Comparison of ENCODE assay signal across 8 mouse cellular contexts in genomic region chr9:108095518-108095917, GRCm38 (mm10). TPM values are rescaled to one million over a fixed set of nuclear protein-coding genes. Genes with fewer than 3 reads are reported as not detected.
DNase-seq lines count a peak whose midpoint lies in the region; ATAC-seq lines count a peak whose summit lies in the region.

No protein-coding gene starts in this region.

- H3K9ac ChIP-seq in embryonic facial prominence, embryonic 15.5 days: no peak overlapping the region
- H3K9ac ChIP-seq in hindbrain, embryonic 11.5 days (ENCODE audit: low read depth, low read length): peak overlapping the region; percentile 32; the same call in 1 of the 2 replicates
- H3K9ac ChIP-seq in limb, embryonic 15.5 days: 0 out of 2 replicates have a peak overlapping the region, but pooled peaks have one; percentile 51
- H3K9ac ChIP-seq in midbrain, embryonic 16.5 days (ENCODE audit: low read depth, low read length): no peak overlapping the region; the same call in 1 of the 2 replicates

- no peaks in the 10 kb centered on the region for H3K27me3 ChIP-seq in embryonic facial prominence, embryonic 15.5 days
- no peaks in the 10 kb centered on the region for H3K27me3 ChIP-seq in hindbrain, embryonic 11.5 days (ENCODE audit: control insufficient read depth, insufficient read depth, low read length)
- H3K27me3 ChIP-seq in limb, embryonic 15.5 days: no peaks in the 10 kb centered on the region
- no peaks in the 10 kb centered on the region for H3K27me3 ChIP-seq in midbrain, embryonic 16.5 days (ENCODE audit: control insufficient read depth, insufficient read depth, low read depth, low read length)

- peak; percentile 67 to 75 for DNase-seq in layer of hippocampus, postnatal 10 days (ENCODE audit: low spot score in 2 of 2)
- no peak for DNase-seq in layer of hippocampus, postnatal 36 days
- peak; percentile 54 for DNase-seq in adrenal gland, postnatal 25 days
- peak; percentile 81 for DNase-seq in hindbrain, embryonic 11.5 days (ENCODE audit: low spot score)
- DNase-seq in thymus, postnatal 0 days (ENCODE audit: low spot score): peak; percentile 69

- WGBS in embryonic facial prominence, embryonic 15.5 days: 5% methylated on average over 3 of the region's 3 CpGs
- WGBS in hindbrain, embryonic 11.5 days: 14% methylated on average over 3 of the region's 3 CpGs
- 10% methylated on average over 3 of the region's 3 CpGs for WGBS in limb, embryonic 15.5 days
- WGBS in midbrain, embryonic 16.5 days: 11% methylated on average over 3 of the region's 3 CpGs

- peak overlapping the region; percentile 60 for H3K4me3 ChIP-seq in embryonic facial prominence, embryonic 15.5 days (replicated peaks)
- peak overlapping the region; percentile 77 for H3K4me3 ChIP-seq in hindbrain, embryonic 11.5 days (ENCODE audit: low read depth, low read length)
- peak overlapping the region; percentile 66 for H3K4me3 ChIP-seq in limb, embryonic 15.5 days
- peak overlapping the region; percentile 60 for H3K4me3 ChIP-seq in midbrain, embryonic 16.5 days (ENCODE audit: low read depth, low read length)

- no peak for ATAC-seq in embryonic facial prominence, embryonic 15.5 days (ENCODE audit: insufficient number of reproducible peaks, low FRiP score, low TSS enrichment, low read depth)
- no peak for ATAC-seq in hindbrain, embryonic 11.5 days (ENCODE audit: low FRiP score)
- no peak for ATAC-seq in limb, embryonic 15.5 days (ENCODE audit: insufficient number of reproducible peaks, low FRiP score, low TSS enrichment, low read depth)
- no peak for ATAC-seq in midbrain, embryonic 16.5 days

- H3K27ac ChIP-seq in embryonic facial prominence, embryonic 15.5 days (replicated peaks): peak overlapping the region; percentile 68; the same call in 1 of the 2 replicates
- no peak overlapping the region for H3K27ac ChIP-seq in hindbrain, embryonic 11.5 days (ENCODE audit: low read depth, low read length)
- H3K27ac ChIP-seq in limb, embryonic 15.5 days: peak overlapping the region; percentile 86; the same call in 1 of the 2 replicates
- no peak overlapping the region for H3K27ac ChIP-seq in midbrain, embryonic 16.5 days (ENCODE audit: low read length)

- no peaks in the 10 kb centered on the region for H3K9me3 ChIP-seq in embryonic facial prominence, embryonic 15.5 days (replicated peaks)
- no peaks in the 10 kb centered on the region for H3K9me3 ChIP-seq in hindbrain, embryonic 11.5 days (ENCODE audit: control insufficient read depth, low read length)
- no peaks in the 10 kb centered on the region for H3K9me3 ChIP-seq in limb, embryonic 15.5 days
- H3K9me3 ChIP-seq in midbrain, embryonic 16.5 days (replicated peaks; ENCODE audit: control insufficient read depth, low read length, poor library complexity, severe bottlenecking): no peaks in the 10 kb centered on the region

- H3K4me2 ChIP-seq in embryonic facial prominence, embryonic 15.5 days (replicated peaks): peak overlapping the region; percentile 93
- H3K4me2 ChIP-seq in hindbrain, embryonic 11.5 days (replicated peaks; ENCODE audit: low read depth, low read length): peak overlapping the region; percentile 90
- H3K4me2 ChIP-seq in limb, embryonic 15.5 days: peak overlapping the region; percentile 98
- H3K4me2 ChIP-seq in midbrain, embryonic 16.5 days (ENCODE audit: low read length): peak overlapping the region; percentile 98

- peaks cover 23% of the 10 kb centered on the region for H3K36me3 ChIP-seq in embryonic facial prominence, embryonic 15.5 days
- 0 out of 2 replicates have a peak, but pooled peaks cover 2% of the 10 kb centered on the region for H3K36me3 ChIP-seq in hindbrain, embryonic 11.5 days (ENCODE audit: control insufficient read depth, insufficient read depth, low read length)
- peaks cover 24% of the 10 kb centered on the region for H3K36me3 ChIP-seq in limb, embryonic 15.5 days
- H3K36me3 ChIP-seq in midbrain, embryonic 16.5 days (ENCODE audit: control insufficient read depth, insufficient read depth, low read length): peaks cover 18% of the 10 kb centered on the region; the same call in 1 of the 2 replicates

- peaks cover 22% of the 10 kb centered on the region for H3K4me1 ChIP-seq in embryonic facial prominence, embryonic 15.5 days
- peaks cover 2% of the 10 kb centered on the region; the same call in 1 of the 2 replicates for H3K4me1 ChIP-seq in hindbrain, embryonic 11.5 days (replicated peaks; ENCODE audit: control insufficient read depth, insufficient read depth, low read length)
- peaks cover 28% of the 10 kb centered on the region for H3K4me1 ChIP-seq in limb, embryonic 15.5 days
- peaks cover 14% of the 10 kb centered on the region for H3K4me1 ChIP-seq in midbrain, embryonic 16.5 days (ENCODE audit: control insufficient read depth, insufficient read depth, low read length)

RNA-seq across cellular contexts. Expression of gene Apeh, which starts 1.1 kb away (rescaled TPM):
- total RNA-seq in layer of hippocampus, postnatal 10 days (2021): 10 to 100 TPM; 41.0 to 46.7 TPM
- total RNA-seq in layer of hippocampus, postnatal 36 days (2021): 10 to 100 TPM; 31.1 to 37.6 TPM
- 100 and 123 TPM in 2 replicates for total RNA-seq in adrenal gland, postnatal 25 days (2021)
- polyA plus RNA-seq in embryonic facial prominence, embryonic 15.5 days (2015; fragmentation: Nextera tagmentation; extraction: Ambion mirVana): 48.3 and 51.2 TPM in 2 replicates
- 54.3 and 55.3 TPM in 2 replicates for polyA plus RNA-seq in hindbrain, embryonic 11.5 days (2014; fragmentation: Nextera tagmentation; extraction: Ambion mirVana)
- polyA plus RNA-seq in limb, embryonic 15.5 days (2015; fragmentation: Nextera tagmentation; extraction: Ambion mirVana): 41.8 and 45.4 TPM in 2 replicates
- 46.0 and 50.8 TPM in 2 replicates for polyA plus RNA-seq in midbrain, embryonic 16.5 days (2015; fragmentation: Nextera tagmentation; extraction: Ambion mirVana)
- polyA plus RNA-seq in thymus, postnatal 0 days (2015; fragmentation: Nextera tagmentation; extraction: Ambion mirVana): 48.0 and 51.4 TPM in 2 replicates

RNA-seq across cellular contexts. Expression of gene Rnf123, which starts 12.4 kb away (rescaled TPM):
- total RNA-seq in layer of hippocampus, postnatal 10 days (2021): 10 to 100 TPM; 82.4 to 90.0 TPM
- total RNA-seq in layer of hippocampus, postnatal 36 days (2021): 100 to 1,000 TPM; 104 to 110 TPM
- 85.0 and 87.0 TPM in 2 replicates for total RNA-seq in adrenal gland, postnatal 25 days (2021)
- polyA plus RNA-seq in embryonic facial prominence, embryonic 15.5 days (2015; fragmentation: Nextera tagmentation; extraction: Ambion mirVana): 28.7 and 34.9 TPM in 2 replicates
- 24.3 and 26.5 TPM in 2 replicates for polyA plus RNA-seq in hindbrain, embryonic 11.5 days (2014; fragmentation: Nextera tagmentation; extraction: Ambion mirVana)
- polyA plus RNA-seq in limb, embryonic 15.5 days (2015; fragmentation: Nextera tagmentation; extraction: Ambion mirVana): 25.5 and 30.4 TPM in 2 replicates
- 53.4 and 53.9 TPM in 2 replicates for polyA plus RNA-seq in midbrain, embryonic 16.5 days (2015; fragmentation: Nextera tagmentation; extraction: Ambion mirVana)
- polyA plus RNA-seq in thymus, postnatal 0 days (2015; fragmentation: Nextera tagmentation; extraction: Ambion mirVana): 27.9 and 37.9 TPM in 2 replicates

RNA-seq across cellular contexts. Expression of gene Mst1, which starts 15.3 kb away (rescaled TPM):
- not detected for total RNA-seq in layer of hippocampus, postnatal 10 days (2021)
- not detected for total RNA-seq in layer of hippocampus, postnatal 36 days (2021)
- 0.39 and 2.7 TPM in 2 replicates for total RNA-seq in adrenal gland, postnatal 25 days (2021)
- polyA plus RNA-seq in embryonic facial prominence, embryonic 15.5 days (2015; fragmentation: Nextera tagmentation; extraction: Ambion mirVana): 3.1 and 3.5 TPM in 2 replicates
- polyA plus RNA-seq in hindbrain, embryonic 11.5 days (2014; fragmentation: Nextera tagmentation; extraction: Ambion mirVana): 0.25 TPM in 2 replicates
- 2.2 and 3.5 TPM in 2 replicates for polyA plus RNA-seq in limb, embryonic 15.5 days (2015; fragmentation: Nextera tagmentation; extraction: Ambion mirVana)
- polyA plus RNA-seq in midbrain, embryonic 16.5 days (2015; fragmentation: Nextera tagmentation; extraction: Ambion mirVana): 0.09 TPM in 1 of 2 replicates, not detected in the other
- polyA plus RNA-seq in thymus, postnatal 0 days (2015; fragmentation: Nextera tagmentation; extraction: Ambion mirVana): 1.5 and 3.1 TPM in 2 replicates

RNA-seq across cellular contexts. Expression of gene Amigo3, which starts 42.6 kb away (rescaled TPM):
- total RNA-seq in layer of hippocampus, postnatal 10 days (2021): 1 to 10 TPM; 2.0 to 2.1 TPM
- 1 to 10 TPM; 1.8 to 2.6 TPM for total RNA-seq in layer of hippocampus, postnatal 36 days (2021)
- total RNA-seq in adrenal gland, postnatal 25 days (2021): 3.5 and 9.6 TPM in 2 replicates
- polyA plus RNA-seq in embryonic facial prominence, embryonic 15.5 days (2015; fragmentation: Nextera tagmentation; extraction: Ambion mirVana): 4.0 and 5.0 TPM in 2 replicates
- polyA plus RNA-seq in hindbrain, embryonic 11.5 days (2014; fragmentation: Nextera tagmentation; extraction: Ambion mirVana): 1.6 and 1.8 TPM in 2 replicates
- polyA plus RNA-seq in limb, embryonic 15.5 days (2015; fragmentation: Nextera tagmentation; extraction: Ambion mirVana): 4.4 and 4.7 TPM in 2 replicates
- polyA plus RNA-seq in midbrain, embryonic 16.5 days (2015; fragmentation: Nextera tagmentation; extraction: Ambion mirVana): 2.6 and 2.8 TPM in 2 replicates
- polyA plus RNA-seq in thymus, postnatal 0 days (2015; fragmentation: Nextera tagmentation; extraction: Ambion mirVana): 1.7 and 2.0 TPM in 2 replicates

RNA-seq across cellular contexts. Expression of gene Gmppb, which starts 46.5 kb away (rescaled TPM):
- total RNA-seq in layer of hippocampus, postnatal 10 days (2021): 10 to 100 TPM; 16.0 to 18.3 TPM
- 10 to 100 TPM; 16.9 to 17.5 TPM for total RNA-seq in layer of hippocampus, postnatal 36 days (2021)
- 18.1 and 22.1 TPM in 2 replicates for total RNA-seq in adrenal gland, postnatal 25 days (2021)
- 38.4 and 40.5 TPM in 2 replicates for polyA plus RNA-seq in embryonic facial prominence, embryonic 15.5 days (2015; fragmentation: Nextera tagmentation; extraction: Ambion mirVana)
- 18.9 and 20.4 TPM in 2 replicates for polyA plus RNA-seq in hindbrain, embryonic 11.5 days (2014; fragmentation: Nextera tagmentation; extraction: Ambion mirVana)
- polyA plus RNA-seq in limb, embryonic 15.5 days (2015; fragmentation: Nextera tagmentation; extraction: Ambion mirVana): 46.7 and 52.4 TPM in 2 replicates
- 19.8 and 22.8 TPM in 2 replicates for polyA plus RNA-seq in midbrain, embryonic 16.5 days (2015; fragmentation: Nextera tagmentation; extraction: Ambion mirVana)
- 29.9 TPM in 2 replicates for polyA plus RNA-seq in thymus, postnatal 0 days (2015; fragmentation: Nextera tagmentation; extraction: Ambion mirVana)

Comparison
In these comparisons a context has a peak if more than half of its experiments do, and no peak if none do; other contexts are left out.
1. DNase-seq: peak in layer of hippocampus, postnatal 10 days (2 of 2), adrenal gland, postnatal 25 days (single experiment), hindbrain, embryonic 11.5 days (single experiment) and thymus, postnatal 0 days (single experiment); none in layer of hippocampus, postnatal 36 days (0 of 2).
2. H3K27ac ChIP-seq: peak in embryonic facial prominence, embryonic 15.5 days (single experiment) and limb, embryonic 15.5 days (single experiment); none in hindbrain, embryonic 11.5 days (single experiment) and midbrain, embryonic 16.5 days (single experiment).
3. H3K9ac ChIP-seq: peak in hindbrain, embryonic 11.5 days (single experiment) and limb, embryonic 15.5 days (single experiment); none in embryonic facial prominence, embryonic 15.5 days (single experiment) and midbrain, embryonic 16.5 days (single experiment).
4. Peak in every context shown above with its lines, with median percentiles within 50 percentile points of each other: H3K4me2 ChIP-seq and H3K4me3 ChIP-seq.